Mouse (Mus musculus) intestine, embryonic 16.5 days (tissue): ENCODE results near the gene Ptprt. TPM values are rescaled to one million over a fixed set of nuclear protein-coding genes. Genes with fewer than 3 reads are reported as not detected.
"Not testable (repeated sequence)": the region's sequence is repeated elsewhere in the genome, so short reads cannot be mapped to it uniquely, and the experiment has no call there.

Experiments used
- ATAC-seq: fragments of 200-750 bp; cut with Nextera tagmentation; 2 replicates; pipeline ENCODE4 v1.8.0; 2017; ENCODE audit warnings: moderate TSS enrichment, moderate library complexity
- H3K27ac ChIP-seq: fragments of 300-500 bp; sonication (generic); 2 replicates; pipeline ENCODE4 v1.5.1; 2014; ENCODE audit warnings: mild to moderate bottlenecking, low read length
- H3K27me3 ChIP-seq: fragments of 300-500 bp; sonication (generic); replicated peaks from 2 replicates; pipeline ENCODE4 v1.6.1; 2014; ENCODE audit warnings: low read length, control low read depth, mixed read lengths; ENCODE audit not compliant: control insufficient read depth, insufficient read depth
- H3K36me3 ChIP-seq: fragments of 300-500 bp; sonication (generic); 2 replicates; pipeline ENCODE4 v1.6.1; 2014; ENCODE audit warnings: low read length, control low read depth; ENCODE audit not compliant: control insufficient read depth, insufficient read depth
- H3K4me1 ChIP-seq: fragments of 300-500 bp; sonication (generic); 2 replicates; pipeline ENCODE4 v1.6.1; 2014; ENCODE audit warnings: low read length, control low read depth, mixed read lengths; ENCODE audit not compliant: control insufficient read depth, insufficient read depth
- H3K4me2 ChIP-seq: fragments of 300-500 bp; sonication (generic); 2 replicates; pipeline ENCODE4 v1.6.1; 2014; ENCODE audit warnings: low read depth, low read length, control low read depth
- H3K4me3 ChIP-seq: fragments of 300-500 bp; sonication (generic); 2 replicates; pipeline ENCODE4 v1.5.1; 2014; ENCODE audit warnings: mild to moderate bottlenecking, low read length
- H3K9ac ChIP-seq: fragments of 300-500 bp; sonication (generic); 2 replicates; pipeline ENCODE4 v1.6.1; 2014; ENCODE audit warnings: low read depth, low read length
- H3K9me3 ChIP-seq: fragments of 300-500 bp; sonication (generic); 2 replicates; pipeline ENCODE4 v1.6.1; 2016; ENCODE audit warnings: low read length, control low read depth; ENCODE audit not compliant: control insufficient read depth
- WGBS: fragments of 180-500 bp; shearing (Covaris S2); extraction: QIAGEN DNeasy Blood & Tissue Kit; methylation state at CpG from one replicate; pipeline ENCODE4 v1.1.7; 2014; 5-methylcytosine and 5-hydroxymethylcytosine counted together
- polyA plus RNA-seq: library from polyadenylated mRNA; unstranded; fragments of >200 nt; fragmentation: Nextera tagmentation; extraction: Ambion mirVana; gene quantifications from 2 replicates; pipeline ENCODE4 v1.2.1, GENCODE M21; 2015

Ptprt gene
- polyA plus RNA-seq, 1 experiment from 2014 or later, result 0.84 TPM

DNA sequence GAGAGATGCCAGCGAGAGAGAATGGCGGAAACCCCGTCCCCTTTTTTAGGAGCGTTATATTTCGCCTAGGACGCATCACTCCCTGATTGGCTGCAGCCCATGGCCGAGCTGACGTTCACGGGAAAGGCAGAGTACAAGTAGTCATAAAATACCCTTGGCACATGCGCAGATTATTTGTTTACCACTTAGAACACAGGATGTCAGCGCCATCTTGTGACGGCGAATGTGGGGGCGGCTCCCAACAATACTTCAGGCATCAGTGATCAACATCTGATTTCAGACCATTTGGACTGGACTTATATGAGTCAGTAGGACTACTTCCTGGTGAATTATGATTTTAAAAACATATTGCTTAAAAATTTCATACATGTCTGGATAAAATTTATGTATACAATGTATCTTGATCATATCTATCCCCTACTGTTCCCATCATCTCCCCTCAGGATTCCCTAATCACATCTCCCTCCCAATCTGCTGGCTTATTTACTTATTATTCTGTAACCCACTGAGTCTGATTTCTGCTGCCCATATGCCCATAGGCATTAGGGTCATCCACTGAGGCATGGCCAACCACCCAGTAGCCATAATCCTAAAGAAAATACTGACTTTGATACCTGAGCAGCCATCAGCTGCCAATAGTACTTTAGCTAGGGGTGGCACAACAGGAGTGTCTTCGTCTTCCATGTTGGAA is 1148.9 kb downstream of the Ptprt start:
- not testable (repeated sequence) for H3K27ac ChIP-seq, H3K27me3 ChIP-seq, H3K9me3 ChIP-seq, H3K4me2 ChIP-seq, H3K4me3 ChIP-seq, H3K36me3 ChIP-seq, H3K4me1 ChIP-seq, H3K9ac ChIP-seq
- ATAC-seq, result peak; percentile 62
- 20% methylated on average over 6 of the region's 15 CpGs for WGBS

GRCm38 (mm10) chr2:161511101-161511759 is 1149.7 kb downstream of the Ptprt start:
- H3K27ac ChIP-seq, result no peak overlapping the region
- peak overlapping the region; percentile 44 for H3K4me3 ChIP-seq
- ATAC-seq, result 0 out of 2 replicates have a peak, but pooled peaks have one; percentile 46
- no peaks in the 10 kb centered on the region for H3K27me3 ChIP-seq
- WGBS, result 21% methylated on average over 8 of the region's 8 CpGs
- H3K9ac ChIP-seq, result peak overlapping the region; percentile 51; the same call in 1 of the 2 replicates
- H3K4me2 ChIP-seq, result peak overlapping the region; percentile 52
- no peaks in the 10 kb centered on the region for H3K36me3 ChIP-seq
- H3K9me3 ChIP-seq, result no peaks in the 10 kb centered on the region
- no peaks in the 10 kb centered on the region for H3K4me1 ChIP-seq

DNA sequence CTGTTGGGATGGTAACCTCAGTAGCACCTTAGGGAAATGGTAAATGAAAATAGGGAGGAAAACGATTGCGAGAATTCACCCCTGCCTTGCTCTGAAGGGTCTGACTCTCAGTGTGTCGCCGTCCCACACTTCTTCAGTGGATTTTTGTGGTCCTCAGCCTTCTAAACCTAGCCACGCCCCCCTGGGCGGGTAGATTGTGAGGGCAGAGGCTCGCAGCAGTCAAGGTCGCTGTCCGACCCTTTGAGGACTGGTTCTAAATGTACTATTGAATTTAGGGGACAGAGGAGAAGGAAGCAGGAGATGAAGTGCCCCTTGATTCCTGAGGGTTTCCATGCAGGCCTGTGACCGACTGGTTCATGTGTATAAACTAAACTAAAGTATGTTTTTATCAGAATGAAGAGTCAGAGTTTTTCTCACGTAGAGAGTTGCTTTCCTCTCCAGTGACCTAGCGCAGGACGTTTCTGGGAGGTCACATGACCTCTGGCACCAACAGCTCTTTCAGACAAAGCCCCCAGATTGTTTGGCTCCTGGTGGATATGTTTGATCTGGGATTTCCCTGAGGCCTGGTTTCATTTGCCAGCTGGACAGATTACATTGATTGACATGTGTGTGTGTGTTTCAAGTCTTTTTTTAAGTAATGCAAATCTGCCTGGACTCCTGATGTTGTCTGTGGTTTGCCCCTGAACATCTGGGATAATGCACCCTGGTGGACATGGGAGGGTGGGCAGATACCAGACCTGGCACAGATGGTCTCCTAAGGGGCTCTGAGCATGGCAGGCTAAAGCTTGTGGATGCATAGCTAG is 1161.6 kb downstream of the Ptprt start:
- Histone ChIP-seq H3K27me3 (no peaks in the 10 kb centered on the region), H3K27ac (no peak overlapping the region), H3K9me3 (no peaks in the 10 kb centered on the region), H3K4me2 (peak overlapping the region; percentile 30), H3K9ac (no peak overlapping the region), H3K36me3 (no peaks in the 10 kb centered on the region), H3K4me1 (no peaks in the 10 kb centered on the region), H3K4me3 (no peak overlapping the region)
- ATAC-seq, result no peak
- 8% methylated on average over 13 of the region's 13 CpGs for WGBS

DNA sequence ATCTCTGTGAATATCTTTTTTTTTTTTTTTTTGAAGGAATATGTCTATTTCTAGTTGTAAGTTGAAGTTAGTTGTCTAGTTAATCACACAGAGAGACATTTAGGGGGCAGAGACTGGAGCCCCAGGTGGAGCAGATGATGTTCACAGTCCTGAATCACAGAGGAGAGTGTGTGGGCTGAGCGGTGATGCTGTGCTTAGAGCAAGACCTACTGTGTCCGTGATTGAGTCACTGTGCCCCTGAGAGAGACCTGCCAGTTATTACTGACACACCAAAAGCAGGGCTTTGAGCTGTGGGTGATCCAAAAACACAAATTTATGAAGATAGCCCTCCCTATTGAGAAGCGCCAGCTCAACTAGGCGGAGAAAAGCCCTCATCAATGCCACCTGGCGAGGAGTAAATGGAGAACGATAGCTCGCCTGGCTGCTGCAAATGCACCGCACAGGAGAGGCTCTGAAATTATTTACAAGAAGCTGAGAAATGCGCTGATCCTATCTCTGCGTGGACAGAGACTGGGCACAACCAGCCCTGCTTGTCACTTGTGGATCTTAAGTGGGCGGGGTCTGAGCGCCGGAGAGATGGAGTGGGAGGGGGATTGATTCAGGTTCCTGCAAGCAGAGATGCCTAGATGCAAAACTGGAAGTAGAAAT is 1162.4 kb downstream of the Ptprt start:
- Histone ChIP-seq H3K36me3 (no peaks in the 10 kb centered on the region), H3K27ac (no peak overlapping the region), H3K9me3 (no peaks in the 10 kb centered on the region), H3K4me2 (peak overlapping the region; percentile 30), H3K4me3 (no peak overlapping the region), H3K9ac (no peak overlapping the region), H3K4me1 (no peaks in the 10 kb centered on the region), H3K27me3 (no peaks in the 10 kb centered on the region)
- WGBS, result 14% methylated on average over 13 of the region's 13 CpGs
- no peak for ATAC-seq

- WGBS, result 70% methylated on average over 1 of the region's 1 CpGs
- H3K4me2 ChIP-seq, result no peak overlapping the region
- H3K9me3 ChIP-seq, result no peaks in the 10 kb centered on the region
- no peak overlapping the region for H3K4me3 ChIP-seq
- H3K9ac ChIP-seq, result no peak overlapping the region
- H3K4me1 ChIP-seq, result no peaks in the 10 kb centered on the region
- no peak overlapping the region for H3K27ac ChIP-seq
- H3K36me3 ChIP-seq, result no peaks in the 10 kb centered on the region
- no peak for ATAC-seq
- H3K27me3 ChIP-seq, result no peaks in the 10 kb centered on the region
These were observed 1179.2 kb downstream of the Ptprt start for GRCm38 (mm10) chr2:161481741-161482140.

DNA sequence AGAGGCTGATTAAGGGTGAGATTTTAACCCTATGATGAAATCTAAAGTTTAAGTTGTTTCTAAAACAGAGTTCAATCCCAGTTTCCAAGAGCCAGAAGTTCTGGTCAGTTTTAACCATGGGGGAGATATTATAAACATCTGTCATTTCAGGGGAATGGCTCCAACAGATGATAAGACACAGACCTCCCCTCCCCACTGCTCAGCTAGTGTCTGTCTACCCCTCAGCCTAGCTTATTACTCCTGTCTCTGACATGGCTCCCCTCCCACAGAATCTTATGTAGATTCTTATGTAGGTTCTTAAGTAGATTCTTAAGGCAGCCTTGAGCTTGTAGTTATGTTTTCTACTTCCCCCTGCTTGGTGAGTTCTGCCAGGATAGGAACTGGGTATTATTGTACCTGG is 1180.5 kb downstream of the Ptprt start:
- no peak overlapping the region for H3K27ac ChIP-seq

More for the DNA sequence above, 1180.5 kb downstream of the Ptprt start:
- no peaks in the 10 kb centered on the region for H3K4me1 ChIP-seq
- no peaks in the 10 kb centered on the region for H3K9me3 ChIP-seq
- H3K9ac ChIP-seq, result no peak overlapping the region
- no peaks in the 10 kb centered on the region for H3K27me3 ChIP-seq
- no peak overlapping the region for H3K4me3 ChIP-seq
- H3K4me2 ChIP-seq, result no peak overlapping the region
- H3K36me3 ChIP-seq, result no peaks in the 10 kb centered on the region
- no peak for ATAC-seq
